Mouse (Mus musculus) liver, adult 2 months (tissue): ENCODE measurements around the gene Sytl1.
A peak's percentile ranks its signal among the peaks of the same experiment; 100 is the strongest.

Experiments
- CTCF ChIP-seq: fragments of 200-500 bp; IDR thresholded peaks from 2 replicates; pipeline ENCODE4 v1.5.1; 2011; ENCODE audit warnings: low read depth, low read length, control low read depth
- POLR2A ChIP-seq: fragments of 200-500 bp; IDR thresholded peaks from 2 replicates; pipeline ENCODE4 v1.6.1; 2011; ENCODE audit warnings: low read length, control low read depth; ENCODE audit not compliant: insufficient read depth; ENCODE audit errors: extremely low read depth

DNA sequence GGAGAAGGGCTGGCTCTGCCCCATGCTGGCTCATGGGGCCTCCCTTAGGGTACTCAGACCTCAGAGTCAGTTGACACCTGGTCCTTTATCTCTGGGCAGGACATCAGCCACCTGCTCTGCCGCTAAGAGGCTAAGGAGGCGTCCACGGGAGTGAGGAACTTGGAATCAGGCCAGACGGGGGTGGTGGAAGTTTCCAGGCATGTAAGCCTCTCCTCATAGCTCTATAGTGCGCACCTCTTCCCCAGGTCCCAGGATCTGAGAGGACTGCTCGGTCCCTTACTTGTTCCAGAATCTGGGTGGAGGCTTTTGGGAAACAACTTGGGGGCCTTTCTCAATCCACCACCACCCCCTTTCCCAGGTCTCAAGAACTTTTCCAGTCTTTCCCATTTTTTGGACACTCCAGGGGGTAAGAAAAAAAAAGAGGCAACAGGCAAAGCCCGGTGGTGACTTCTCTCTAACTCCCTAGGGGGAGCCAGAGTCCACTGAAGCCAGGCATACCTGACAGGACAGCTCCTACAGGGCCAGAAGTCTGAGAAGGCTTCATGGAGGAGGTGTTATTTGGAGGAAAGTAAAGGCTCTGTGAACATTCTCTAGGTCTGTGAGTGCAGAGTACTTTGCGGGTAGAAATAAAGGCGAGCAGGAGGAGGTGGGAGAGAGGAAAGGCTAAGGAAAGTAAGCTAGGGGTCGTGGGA lies 29.5 kb downstream of the Sytl1 start:
- TF ChIP-seq POLR2A = no peak
- TF ChIP-seq CTCF = peak; percentile 83
